Mouse (Mus musculus): ENCODE data around the gene Cd300lg.

The Cd300lg gene

DNA sequence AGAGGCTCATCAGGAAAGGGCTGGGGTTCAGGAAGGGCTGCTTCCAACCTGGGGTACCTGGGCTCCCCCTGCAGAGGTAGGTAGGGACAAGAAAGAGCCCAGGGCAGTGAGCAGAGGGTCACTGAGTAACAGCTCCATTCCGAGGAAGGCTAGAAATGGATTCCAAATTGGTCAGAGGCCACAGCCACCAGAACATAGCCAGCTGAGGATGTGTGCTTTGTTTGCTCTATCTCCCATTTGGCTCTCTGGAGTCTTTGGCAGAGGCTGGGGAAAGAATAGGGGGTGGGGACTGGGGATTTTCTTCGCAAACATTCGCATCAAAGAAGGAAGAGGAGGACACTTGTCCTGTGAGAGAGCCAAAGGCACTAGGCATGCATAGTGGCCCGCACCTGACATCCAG is 10.6 kb downstream of the Cd300lg start:
- peak; percentile 63 for DNase-seq (ENCODE audit: low read depth, low spot score)

DNA sequence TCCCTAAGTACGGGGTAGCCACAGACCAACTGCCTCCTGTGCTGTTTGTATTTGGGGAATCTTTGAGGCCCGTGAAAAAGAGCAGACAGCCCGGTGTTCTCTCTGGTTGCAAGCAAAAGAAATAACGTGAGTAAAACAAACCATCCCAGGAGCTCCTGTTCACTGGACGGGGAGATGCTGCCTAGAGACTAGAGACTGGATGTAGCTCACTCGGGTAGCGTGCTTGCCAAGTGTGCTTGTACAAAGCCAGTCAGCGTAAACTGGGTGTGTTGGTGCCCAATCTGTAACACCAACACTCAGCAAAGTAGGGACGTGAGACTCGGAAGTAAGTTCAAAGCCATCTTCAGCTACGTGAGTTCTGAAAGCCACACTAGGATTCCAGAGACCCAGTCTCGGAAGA is 11.4 kb downstream of the Cd300lg start:
- DNase-seq (ENCODE audit: low read depth, low spot score) = no peak

DNA sequence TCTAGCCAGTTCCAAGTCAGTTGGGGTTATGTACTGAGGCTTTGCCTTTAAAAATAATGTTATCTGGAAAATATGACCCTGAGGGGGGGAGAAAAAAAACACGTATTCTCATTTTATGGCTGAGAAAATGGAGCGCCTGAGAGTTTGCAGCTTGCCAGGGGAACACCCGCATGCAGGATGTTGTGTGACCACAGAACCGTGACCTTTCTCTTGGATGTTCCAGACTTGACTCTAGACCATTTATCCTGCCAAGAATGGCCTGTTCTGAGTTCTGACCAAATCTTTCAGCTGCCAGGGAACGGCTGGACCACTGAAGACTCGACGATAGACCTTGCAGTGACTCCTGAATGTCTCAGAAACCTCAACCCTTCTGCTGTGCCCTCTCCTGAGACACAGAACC is 11.9 kb downstream of the Cd300lg start:
- peak; percentile 76 for DNase-seq (ENCODE audit: low read depth, low spot score)

DNA sequence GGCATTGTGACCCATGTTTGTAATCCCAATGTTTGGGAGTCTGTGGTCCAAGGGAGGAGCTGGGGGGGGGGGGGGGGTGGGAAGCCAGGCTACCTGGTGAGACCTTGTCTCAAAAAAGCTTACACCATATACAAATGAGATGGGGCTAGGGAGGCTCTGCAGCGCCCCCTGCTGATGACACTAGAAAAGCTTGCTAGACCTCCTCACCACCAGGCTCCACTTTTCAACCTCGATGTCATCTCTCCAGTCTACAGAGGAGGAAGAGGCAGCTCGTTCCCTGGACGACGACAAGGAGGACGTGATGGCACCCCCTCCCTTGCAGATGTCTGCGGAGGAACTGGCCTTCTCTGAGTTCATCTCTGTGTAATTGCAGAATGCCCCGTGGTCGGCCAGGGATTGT is 12.5 kb downstream of the Cd300lg start:
- DNase-seq (ENCODE audit: low read depth, low spot score) = no peak

DNA sequence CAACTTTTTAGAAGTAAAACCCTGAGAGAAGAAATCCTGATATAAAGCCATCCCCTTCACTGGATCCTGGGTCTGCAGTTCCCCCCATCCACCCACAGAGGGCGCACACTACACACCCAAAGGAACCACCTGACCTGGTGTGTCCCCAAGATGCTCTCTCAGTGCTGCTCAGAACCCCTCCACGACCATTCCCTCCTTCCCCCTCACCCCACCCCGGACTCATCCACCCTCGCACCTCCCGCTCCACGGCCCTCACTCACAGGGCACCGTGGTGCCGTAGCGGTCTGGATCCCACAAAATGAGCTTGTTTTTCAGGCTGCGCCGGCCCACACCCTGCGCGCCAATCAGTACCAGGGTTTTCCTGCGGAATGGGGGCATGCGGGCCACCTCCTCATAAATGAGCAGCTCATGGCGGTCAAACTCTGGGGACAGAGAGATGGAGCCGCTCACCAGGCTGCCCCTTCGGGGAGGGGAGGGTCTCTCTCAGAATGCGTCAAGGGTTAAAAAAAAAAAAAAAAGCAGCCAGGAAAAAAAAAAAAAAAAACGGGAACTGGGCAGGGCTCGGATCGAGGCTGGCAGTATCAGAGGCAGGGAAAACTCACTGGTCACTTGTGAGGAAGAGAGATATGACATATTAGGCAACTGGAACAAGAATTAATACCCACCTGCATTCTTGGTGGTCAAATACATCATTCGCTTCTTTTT is 20.1 kb downstream of the Cd300lg start:
- peak; percentile 54 for DNase-seq (ENCODE audit: low read depth, low spot score)

DNA sequence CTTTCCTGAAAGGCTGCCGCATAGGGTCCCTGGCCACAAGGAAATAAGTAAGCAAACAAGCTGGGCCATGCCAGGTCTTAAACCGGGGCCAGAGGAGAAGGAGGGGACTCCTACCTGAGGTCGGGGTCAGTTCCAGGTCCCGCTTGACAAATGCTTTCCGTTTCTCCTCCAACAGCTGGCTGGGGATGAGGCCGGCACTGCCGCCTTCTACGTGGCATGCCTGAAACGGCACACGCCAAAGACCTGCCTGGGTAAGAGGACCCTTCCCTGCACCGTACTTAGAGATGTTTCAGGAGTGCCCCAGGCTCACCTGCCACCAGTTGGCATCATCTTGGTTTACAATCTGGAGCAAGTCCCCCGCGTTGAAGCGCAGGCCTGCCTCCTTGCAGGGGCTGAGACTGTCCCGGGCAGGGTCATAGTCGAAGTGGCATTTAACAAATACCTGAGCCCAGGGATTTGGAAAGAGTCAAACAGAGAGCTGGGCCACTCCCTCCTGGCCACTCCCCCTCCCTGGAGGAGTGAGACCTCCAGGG is 20.7 kb downstream of the Cd300lg start:
- DNase-seq (ENCODE audit: low read depth, low spot score) = no peak

DNA sequence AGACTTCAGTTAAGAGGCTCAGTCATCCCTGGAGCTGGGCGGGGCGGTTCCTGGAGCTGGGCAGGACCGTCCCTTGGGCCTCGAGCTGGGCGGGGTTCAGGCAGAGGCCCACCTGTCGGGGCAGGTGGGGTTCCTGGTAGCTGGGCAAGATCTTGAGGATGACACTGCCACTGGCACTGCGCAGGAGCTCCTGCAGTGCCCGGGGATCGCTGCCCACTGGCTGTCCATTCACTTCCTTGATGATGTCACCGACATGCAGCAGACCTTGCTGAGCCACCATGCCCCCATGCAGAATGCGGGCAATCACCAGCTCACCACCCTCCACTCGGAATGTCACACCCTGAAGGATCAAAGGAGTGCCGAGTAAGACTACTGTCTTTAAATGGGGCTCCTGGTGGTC is 21.8 kb downstream of the Cd300lg start:
- DNase-seq (ENCODE audit: low read depth, low spot score) = no peak

DNA sequence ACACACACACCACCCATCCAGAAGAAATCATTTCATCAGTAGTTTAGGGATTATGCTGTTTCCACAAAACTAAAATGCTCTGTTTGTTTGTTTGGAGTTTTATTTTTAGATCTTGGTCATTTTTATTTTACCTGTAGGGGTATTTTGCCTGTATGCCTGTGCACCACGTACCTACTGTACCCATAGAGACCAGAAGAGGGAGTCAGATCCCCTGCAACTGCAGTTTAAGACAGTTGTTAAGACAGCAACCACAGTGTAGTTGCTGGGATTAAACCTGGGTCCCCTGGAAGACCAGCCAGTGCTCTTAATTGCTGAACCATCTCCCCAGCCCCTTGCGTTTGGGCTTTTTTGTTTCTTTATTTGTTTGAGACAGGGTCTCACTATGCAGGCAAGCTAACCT is 27.7 kb downstream of the Cd300lg start:
- DNase-seq (ENCODE audit: low read depth, low spot score) = no peak

DNA sequence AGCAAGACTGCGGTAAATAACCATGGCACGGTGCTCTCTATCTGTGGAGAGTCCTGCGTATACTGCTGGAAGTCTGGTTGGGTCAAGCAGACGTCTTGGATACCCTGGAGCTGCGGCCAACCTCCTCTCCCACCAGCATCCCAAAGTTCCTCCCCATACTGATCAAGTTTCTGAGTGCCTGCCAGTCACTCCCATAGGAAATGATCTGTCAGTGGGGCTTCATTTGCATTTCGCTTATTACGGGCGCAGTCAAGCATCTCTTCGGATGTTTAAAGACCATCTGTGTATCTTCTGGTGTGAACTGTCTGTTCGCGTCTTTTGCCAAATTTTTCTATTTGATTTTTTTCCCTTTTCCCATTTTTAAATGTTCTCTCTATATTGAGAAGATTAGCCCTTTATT is 28.3 kb downstream of the Cd300lg start:
- no peak for DNase-seq (ENCODE audit: low read depth, low spot score)

DNA sequence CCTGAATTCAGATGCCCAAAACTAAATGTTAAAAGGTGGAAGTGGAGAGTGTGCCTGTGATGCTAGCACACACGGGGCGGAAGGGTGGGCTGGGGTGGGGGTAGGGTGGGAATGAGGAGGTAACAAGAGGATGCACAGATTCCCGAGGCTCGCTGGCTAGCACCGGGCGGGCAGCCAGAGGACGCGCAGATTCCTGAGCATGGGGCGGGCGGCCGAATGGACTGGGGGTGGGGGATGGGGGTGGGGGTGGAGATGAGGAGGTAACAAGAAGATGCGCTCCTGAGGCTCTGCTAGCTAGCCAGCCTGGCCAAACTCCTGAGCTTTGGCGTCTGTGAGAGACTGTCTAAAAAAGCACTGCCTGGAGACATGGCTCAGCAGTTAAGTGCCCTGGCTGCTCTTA is 29.1 kb downstream of the Cd300lg start:
- DNase-seq (ENCODE audit: low read depth, low spot score) = no peak

DNA sequence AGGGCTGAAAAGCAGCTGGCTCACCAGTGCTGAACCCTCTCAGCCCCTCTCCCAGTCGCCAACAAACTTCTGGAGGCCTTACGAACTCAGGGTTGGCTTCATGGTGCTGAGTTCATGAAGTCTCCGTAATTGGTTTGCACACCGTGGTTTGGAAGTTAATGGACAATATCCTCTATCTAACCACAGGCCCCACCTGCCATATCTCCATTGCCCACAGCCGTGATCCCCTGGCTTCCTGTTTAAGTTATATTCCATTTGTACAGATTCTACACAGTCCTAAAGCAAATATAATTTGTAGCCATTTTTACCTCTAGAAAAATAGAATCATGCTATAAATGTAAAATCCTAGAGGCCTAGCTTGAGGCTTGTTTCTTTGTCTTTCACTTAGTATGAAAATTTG is 31.4 kb downstream of the Cd300lg start:
- no peak for DNase-seq (ENCODE audit: low read depth, low spot score)

DNA sequence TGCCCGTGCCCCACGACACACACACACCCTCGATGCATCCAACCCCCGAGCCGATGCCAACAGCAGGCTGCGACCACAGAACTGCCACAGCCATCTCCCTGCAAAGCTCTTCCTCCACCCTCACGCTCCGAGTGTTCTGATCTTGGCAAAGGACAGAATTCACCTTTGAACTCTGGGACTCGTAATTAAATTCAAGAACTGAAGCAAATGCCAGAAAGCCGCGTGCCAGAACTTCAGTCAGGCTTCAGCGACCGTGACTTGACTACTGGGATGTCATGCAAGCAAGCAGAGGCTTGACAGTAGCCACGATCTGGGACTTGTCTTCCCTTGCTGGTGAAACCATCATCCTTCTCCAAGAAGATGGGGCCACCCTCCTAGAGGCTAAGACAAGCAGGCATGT is 32.4 kb downstream of the Cd300lg start:
- no peak for DNase-seq (ENCODE audit: low read depth, low spot score)

DNA sequence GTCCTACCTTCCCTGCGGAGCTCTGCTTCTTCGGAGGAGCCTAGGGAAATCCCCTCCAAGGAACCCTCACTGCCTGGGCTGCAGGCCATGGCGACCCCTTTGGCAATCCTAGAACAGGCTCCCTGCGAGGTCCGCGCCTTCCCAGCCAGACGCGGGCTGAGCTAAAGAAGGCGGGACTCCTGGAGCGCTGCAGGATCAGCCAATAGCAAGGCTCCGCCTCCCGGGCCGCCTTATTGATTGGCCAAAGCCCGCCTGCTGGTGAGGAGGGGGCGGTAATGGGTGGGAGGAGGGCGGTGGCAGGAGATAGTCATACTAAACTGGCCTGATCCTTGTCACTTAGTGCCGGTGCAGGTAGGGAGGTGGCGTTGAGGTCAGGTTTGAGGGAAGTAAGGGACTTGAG is 41.0 kb downstream of the Cd300lg start:
- DNase-seq (ENCODE audit: low read depth, low spot score) = no peak

DNA sequence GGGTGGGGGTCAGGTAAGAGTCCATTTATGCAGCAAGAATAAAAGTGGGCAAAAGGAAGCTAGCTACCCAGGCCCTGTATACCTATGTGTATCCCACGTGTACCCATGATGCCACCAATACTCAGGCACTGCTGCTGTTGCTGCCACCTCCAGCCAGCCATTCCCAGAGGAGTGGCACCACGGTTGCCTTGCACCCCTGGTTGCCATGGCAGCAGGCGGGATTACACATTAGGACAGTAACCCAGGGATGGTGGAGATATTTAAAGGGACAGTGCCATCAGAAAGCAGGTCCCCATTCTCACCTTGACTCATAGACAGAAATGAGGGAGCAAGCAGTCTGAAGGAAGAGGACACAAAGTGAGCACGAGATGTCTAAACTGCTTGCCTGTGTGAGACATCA is 41.9 kb downstream of the Cd300lg start:
- DNase-seq (ENCODE audit: low read depth, low spot score) = no peak

DNA sequence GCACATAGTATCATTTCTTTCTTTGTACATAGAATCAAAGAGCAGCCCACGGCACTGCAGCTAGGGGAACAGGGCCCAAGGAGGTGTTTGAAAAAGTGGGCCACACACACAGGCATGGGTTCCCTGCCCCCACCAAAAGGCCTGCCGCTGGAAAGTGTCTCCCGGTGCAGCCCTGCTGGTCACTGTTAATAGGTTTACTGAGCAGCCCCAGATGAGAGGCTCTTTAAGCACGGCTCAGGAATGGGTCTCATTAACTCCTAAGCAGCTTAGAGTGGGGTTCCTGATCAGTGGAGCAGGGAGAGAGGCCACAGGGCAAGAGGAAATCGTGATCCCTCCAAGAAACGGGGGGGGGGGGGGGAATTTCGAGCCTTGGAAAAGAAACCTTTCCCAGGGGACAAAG is 42.9 kb downstream of the Cd300lg start:
- no peak for DNase-seq (ENCODE audit: low read depth, low spot score)

DNA sequence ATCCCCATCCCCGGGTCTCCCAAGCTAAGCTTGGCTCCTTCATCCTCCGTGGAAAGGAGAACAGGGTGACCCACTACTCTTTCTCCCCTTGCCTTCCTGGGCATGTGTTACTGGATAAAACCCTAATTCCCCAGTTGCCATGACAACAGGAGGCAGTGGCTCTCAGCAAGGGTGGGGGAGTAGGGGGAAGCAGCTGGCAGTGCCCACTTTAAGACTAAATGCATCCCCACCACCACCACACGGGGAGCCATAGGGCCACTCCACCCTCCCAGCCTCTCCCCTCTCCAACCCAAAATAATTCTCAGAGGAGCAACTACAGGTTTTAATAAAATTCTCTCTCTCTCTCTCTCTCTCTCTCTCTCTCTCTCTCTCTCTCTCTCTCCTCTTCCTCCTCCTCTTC is 45.0 kb downstream of the Cd300lg start:
- no peak for DNase-seq (ENCODE audit: low read depth, low spot score)

DNA sequence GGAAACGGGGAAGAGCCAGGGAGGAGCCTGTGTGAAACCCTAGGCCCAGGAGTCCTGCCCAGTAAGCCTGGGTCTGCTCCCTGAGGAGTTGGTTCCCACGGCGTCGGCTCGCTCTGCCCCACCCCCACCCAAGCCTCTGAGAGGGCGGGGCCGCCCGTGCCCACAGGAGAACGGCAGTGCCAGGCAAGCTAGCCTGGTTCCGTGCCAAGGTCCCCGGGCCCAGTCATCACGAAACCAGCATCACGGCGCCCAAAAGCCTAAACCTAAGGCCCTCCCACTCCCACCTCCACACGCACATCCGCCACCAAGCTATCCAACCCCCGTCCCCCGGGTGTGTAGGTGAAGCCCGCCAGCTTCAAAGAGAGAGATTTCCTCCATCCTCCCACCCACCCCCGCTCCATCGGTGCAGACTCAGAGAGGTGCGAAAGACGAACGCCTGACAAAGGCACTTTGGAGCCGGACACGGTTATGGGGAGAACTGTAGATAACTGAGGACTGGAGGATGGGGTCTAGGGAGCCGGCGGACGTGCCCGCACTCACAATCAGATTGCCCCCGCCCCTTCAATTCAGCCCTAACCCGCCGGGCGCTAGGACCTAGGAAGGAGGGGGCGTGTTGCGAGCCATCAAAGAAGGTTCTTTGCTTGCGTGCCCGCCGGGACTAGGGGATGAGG is 45.9 kb downstream of the Cd300lg start:
- DNase-seq (ENCODE audit: low read depth, low spot score) = peak; percentile 39

DNA sequence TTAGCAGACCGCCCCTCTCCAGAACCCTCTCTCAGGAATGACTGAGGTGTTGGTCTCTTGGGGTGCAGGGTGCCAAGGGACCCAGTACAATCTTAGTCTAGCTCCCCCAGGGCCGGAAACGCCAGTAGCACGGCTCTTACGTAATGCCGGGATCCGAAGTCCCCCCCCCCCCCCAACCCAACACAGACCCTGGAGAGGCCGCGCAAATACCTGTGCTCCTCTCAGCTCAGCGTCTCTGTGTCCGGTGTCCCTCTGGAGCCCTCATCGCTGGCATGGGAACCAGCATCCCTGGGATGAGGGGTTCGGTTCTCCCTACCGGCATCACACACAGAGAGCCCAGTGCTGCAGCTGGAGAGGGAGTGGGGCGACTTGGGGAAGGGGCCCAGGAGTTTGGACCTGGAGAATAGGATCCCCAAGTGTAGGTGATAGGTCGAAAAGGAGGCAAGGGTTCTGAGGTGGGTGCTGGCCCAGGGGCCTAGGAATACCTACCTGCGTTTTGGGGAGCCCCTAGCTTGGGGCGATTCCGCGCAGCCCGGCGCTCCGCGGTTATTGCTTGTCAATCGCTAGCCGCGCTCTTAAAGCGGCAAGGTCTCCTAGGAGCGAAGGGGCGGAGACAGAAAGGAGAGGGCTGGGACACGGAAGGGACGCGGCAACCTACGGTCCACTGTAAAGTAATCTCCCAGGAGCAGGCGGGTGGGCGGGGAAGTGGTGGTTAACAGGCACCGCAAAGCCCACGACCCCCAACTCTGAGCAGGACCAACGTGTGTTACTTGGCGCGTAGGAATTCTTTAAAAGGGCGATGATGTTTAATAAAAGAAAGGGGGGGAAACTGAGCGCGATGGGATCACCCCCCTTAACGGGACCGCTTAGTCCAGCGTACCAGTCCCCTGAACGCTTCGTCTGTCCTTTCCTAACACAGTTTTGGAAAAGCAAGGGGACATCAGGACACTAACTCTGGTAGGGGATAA is 46.9 kb downstream of the Cd300lg start, which contains the start of gene Mpp2:
Gene Mpp2, minus strand, starts transcription at position 585 of the 968 bp plus-strand sequence.
- peak; percentile 27 for DNase-seq (ENCODE audit: low read depth, low spot score)

DNA sequence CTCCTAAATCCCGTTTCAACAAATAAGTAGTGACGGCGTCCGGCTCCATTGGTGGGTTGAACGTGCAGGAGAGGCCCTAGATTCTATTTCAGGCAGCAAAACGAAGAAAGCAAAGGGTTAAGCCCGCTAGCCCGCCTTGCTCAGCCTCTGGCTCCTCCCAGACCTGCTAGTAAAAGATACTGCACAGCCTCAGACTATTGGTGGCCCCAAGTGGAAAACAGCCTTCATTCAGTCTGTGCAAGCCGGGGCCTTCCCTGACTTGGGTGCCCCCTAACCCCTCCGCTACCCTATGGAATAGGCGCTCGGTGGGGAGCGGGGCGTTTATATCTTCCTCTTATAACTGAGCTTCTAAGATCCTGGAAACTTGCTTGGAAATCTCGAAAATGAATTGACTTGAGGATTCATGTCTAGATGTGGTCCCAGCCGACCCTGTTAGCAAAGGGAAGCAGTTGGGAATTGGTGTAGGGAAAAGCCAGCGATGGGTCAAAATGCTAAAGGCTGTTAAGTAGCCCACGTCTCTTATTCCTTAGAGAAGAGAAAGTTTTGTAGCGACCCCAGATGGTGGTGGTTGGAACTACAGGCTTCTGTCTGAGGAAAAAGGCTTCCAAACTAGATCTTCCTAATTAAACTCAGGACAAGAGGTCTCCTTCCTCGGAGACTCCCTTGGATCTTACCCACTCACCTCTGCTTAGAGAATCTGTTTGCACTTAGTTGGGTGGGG is 47.9 kb downstream of the Cd300lg start:
- DNase-seq (ENCODE audit: low read depth, low spot score) = peak; percentile 23

DNA sequence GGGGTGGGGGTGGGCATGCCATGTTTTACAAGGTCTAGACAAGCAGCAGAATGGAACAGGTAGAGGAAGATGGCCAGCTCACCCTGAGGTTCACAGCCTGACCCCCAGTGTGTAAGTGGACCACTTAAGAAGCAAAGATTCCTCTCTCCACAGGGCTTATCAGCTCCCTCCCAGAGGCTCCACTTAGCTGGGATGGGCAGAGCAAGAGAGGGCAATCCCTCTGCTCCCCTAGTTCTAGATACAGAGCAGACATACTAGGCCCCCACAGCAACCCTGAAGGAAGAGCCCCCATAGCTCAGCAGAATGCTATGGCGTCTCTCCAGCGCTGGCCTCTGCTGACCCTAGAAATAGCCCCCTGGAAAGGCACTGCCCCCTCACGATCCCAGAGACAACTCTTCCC is 54.4 kb downstream of the Cd300lg start:
- no peak for DNase-seq (ENCODE audit: low read depth, low spot score)

DNA sequence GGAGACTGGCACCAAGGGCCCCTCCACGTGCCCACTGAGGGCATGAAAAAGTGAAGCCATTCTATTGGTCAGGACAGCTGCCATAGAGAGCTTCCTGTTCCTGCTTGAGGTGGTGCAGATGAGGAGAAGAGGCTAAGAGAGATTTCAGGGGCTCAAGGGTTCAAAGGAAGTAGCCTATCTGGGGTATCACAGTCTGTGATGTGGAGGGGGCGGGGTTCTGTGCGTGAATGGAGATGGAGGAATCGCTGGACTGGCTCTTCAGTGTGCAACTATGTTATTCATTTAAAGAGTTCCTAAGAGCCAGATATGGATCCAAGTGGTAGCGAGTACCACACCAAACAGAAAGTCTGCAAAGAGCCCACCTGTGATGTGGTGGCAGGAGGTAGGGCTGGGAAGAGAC is 55.1 kb downstream of the Cd300lg start:
- DNase-seq (ENCODE audit: low read depth, low spot score) = no peak
